Mouse (Mus musculus) left cerebral cortex, postnatal 10 days (tissue): Measurements from ENCODE around the gene Dcbld2. TPM values are rescaled to one million over a fixed set of nuclear protein-coding genes. Genes with fewer than 3 reads are reported as not detected.

Source experiments
- DNase-seq, 2 experiments: peaks; one replicate each; pipeline ENCODE4 v3.0.0; 2021 to 2022; ENCODE audit warnings: low spot score in 2 of 2, mixed read lengths in 1 of 2; ENCODE audit errors: extremely low spot score in 1 of 2
- intact Hi-C: fragments of 180-260 bp; cut with DNase I; formaldehyde crosslinking; loops from one replicate; pipeline ENCODE4 v1.15.1; 2025
- total RNA-seq, 2 experiments: library from RNA; stranded (reverse); gene quantifications; 2 replicates each; pipeline ENCODE4 v1.2.3; 2021

The Dcbld2 gene
- 10 to 100 TPM; 36.4 to 36.7 TPM for total RNA-seq

GRCm38 (mm10) chr16:58408062-58408486 is at the start of gene Dcbld2:
TSS of gene Dcbld2 (plus strand) at chr16:58408443.
- peak; percentile 98 to 99 for DNase-seq
- intact Hi-C loops: loop anchor here (10.0 kb wide), 1 partner anchor 113 kb away; no protein-coding TSS in a partner anchor

- intact Hi-C loops: no loop called here
- DNase-seq: no peak
Observed at GRCm38 (mm10) chr16:58377170-58377569, 31.1 kb upstream of the Dcbld2 start.

GRCm38 (mm10) chr16:58377756-58378503 is 30.3 kb upstream of the Dcbld2 start:
- DNase-seq: no peak
- intact Hi-C loops: no loop called here

GRCm38 (mm10) chr16:58386241-58386757 is 21.9 kb upstream of the Dcbld2 start:
- DNase-seq: no peak

GRCm38 (mm10) chr16:58389143-58389755 is 19.0 kb upstream of the Dcbld2 start:
- intact Hi-C loops: no loop called here
- DNase-seq: no peak

More at GRCm38 (mm10) chr16:58386241-58386757, 21.9 kb upstream of the Dcbld2 start:
- intact Hi-C loops: no loop called here

- DNase-seq: no peak
- intact Hi-C loops: no loop called here
Observed at GRCm38 (mm10) chr16:58393036-58393435, 15.2 kb upstream of the Dcbld2 start.

- intact Hi-C loops: no loop called here
- DNase-seq: no peak
Observed at GRCm38 (mm10) chr16:58394156-58394555, 14.1 kb upstream of the Dcbld2 start.

GRCm38 (mm10) chr16:58398604-58399003 is 9.6 kb upstream of the Dcbld2 start:
- DNase-seq: no peak
- intact Hi-C loops: no loop called here

GRCm38 (mm10) chr16:58401079-58401478 is 7.2 kb upstream of the Dcbld2 start:
- intact Hi-C loops: loop anchor here (10.0 kb wide), 1 partner anchor 106 kb away; no protein-coding TSS in a partner anchor
- no peak for DNase-seq

GRCm38 (mm10) chr16:58404665-58405064 is 3.6 kb upstream of the Dcbld2 start:
- intact Hi-C loops: loop anchor here (10.0 kb wide), 1 partner anchor 110 kb away; no protein-coding TSS in a partner anchor
- DNase-seq: no peak

GRCm38 (mm10) chr16:58405271-58405670 is 3.0 kb upstream of the Dcbld2 start:
- intact Hi-C loops: loop anchor here (10.0 kb wide), 1 partner anchor 110 kb away; no protein-coding TSS in a partner anchor

GRCm38 (mm10) chr16:58408487-58409281 is 441 bp downstream of the Dcbld2 start:
- peak in 1 of 2 experiments; percentile 42 for DNase-seq
- intact Hi-C loops: loop anchor here (10.0 kb wide), 1 partner anchor 114 kb away; no protein-coding TSS in a partner anchor

More at GRCm38 (mm10) chr16:58405271-58405670, 3.0 kb upstream of the Dcbld2 start:
- no peak for DNase-seq

GRCm38 (mm10) chr16:58409825-58410224 is 1.6 kb downstream of the Dcbld2 start:
- intact Hi-C loops: loop anchor here (10.0 kb wide), 1 partner anchor 115 kb away; no protein-coding TSS in a partner anchor
- no peak for DNase-seq

GRCm38 (mm10) chr16:58414801-58415200 is 6.6 kb downstream of the Dcbld2 start:
- intact Hi-C loops: no loop called here
- DNase-seq: no peak

GRCm38 (mm10) chr16:58415500-58415899 is 7.3 kb downstream of the Dcbld2 start:
- no peak for DNase-seq
- intact Hi-C loops: no loop called here

- peak; percentile 31 to 46 for DNase-seq
Observed at GRCm38 (mm10) chr16:58421696-58422354, 13.6 kb downstream of the Dcbld2 start.

GRCm38 (mm10) chr16:58430246-58430645 is 22.0 kb downstream of the Dcbld2 start:
- intact Hi-C loops: no loop called here
- no peak for DNase-seq

More at GRCm38 (mm10) chr16:58421696-58422354, 13.6 kb downstream of the Dcbld2 start:
- intact Hi-C loops: no loop called here

GRCm38 (mm10) chr16:58432384-58432783 is 24.1 kb downstream of the Dcbld2 start:
- intact Hi-C loops: no loop called here

More at GRCm38 (mm10) chr16:58432384-58432783, 24.1 kb downstream of the Dcbld2 start:
- no peak for DNase-seq
